Mouse (Mus musculus) heart, embryonic 15.5 days (tissue): ENCODE measurements around the gene Pkn2. TPM values are rescaled to one million over a fixed set of nuclear protein-coding genes. Genes with fewer than 3 reads are reported as not detected.

ENCODE experiments used
- polyA plus RNA-seq: library from polyadenylated mRNA; unstranded; fragments of >200 nt; fragmentation: Nextera tagmentation; extraction: Ambion mirVana; gene quantifications from 2 replicates; pipeline ENCODE4 v1.2.1, GENCODE M21; 2015

Gene Pkn2
- polyA plus RNA-seq, 1 experiment from 2014 or later: 36.2 TPM

Other genes with a start within 250 kb of the Pkn2 start
- gene Kyat3, start 181.0 kb downstream of the Pkn2 start, polyA plus RNA-seq: 12.2 and 13.6 TPM in 2 replicates
- gene Gtf2b, start 117.0 kb downstream of the Pkn2 start, polyA plus RNA-seq: 58.4 and 58.8 TPM in 2 replicates